Mouse (Mus musculus) midbrain, embryonic 11.5 days (tissue): Measurements from ENCODE around the gene Tln2. TPM values are rescaled to one million over a fixed set of nuclear protein-coding genes. Genes with fewer than 3 reads are reported as not detected.

Experiments used
- ATAC-seq: fragments of 200-750 bp; cut with Nextera tagmentation; 2 replicates; pipeline ENCODE4 v1.8.0; 2017; ENCODE audit warnings: moderate TSS enrichment, moderate library complexity; ENCODE audit not compliant: low FRiP score
- DNase-seq: peaks from one replicate; pipeline ENCODE4 v3.0.0; 2015; ENCODE audit warnings: low spot score; ENCODE audit errors: missing footprints
- H3K27ac ChIP-seq: fragments of 300-500 bp; sonication (generic); 2 replicates; pipeline ENCODE4 v1.5.1; 2014; ENCODE audit warnings: low read depth, low read length
- H3K27me3 ChIP-seq: fragments of 300-500 bp; sonication (generic); 2 replicates; pipeline ENCODE4 v1.6.1; 2014; ENCODE audit warnings: mild to moderate bottlenecking, low read length, moderate library complexity, mixed read lengths; ENCODE audit not compliant: control insufficient read depth, insufficient read depth
- H3K36me3 ChIP-seq: fragments of 300-500 bp; sonication (generic); 2 replicates; pipeline ENCODE4 v1.6.1; 2014; ENCODE audit warnings: mild to moderate bottlenecking, low read length, moderate library complexity, mixed read lengths; ENCODE audit not compliant: control insufficient read depth, insufficient read depth
- H3K4me1 ChIP-seq: fragments of 300-500 bp; sonication (generic); 2 replicates; pipeline ENCODE4 v1.6.1; 2014; ENCODE audit warnings: low read length; ENCODE audit not compliant: control insufficient read depth, insufficient read depth
- H3K4me2 ChIP-seq: fragments of 300-500 bp; sonication (generic); 2 replicates; pipeline ENCODE4 v1.6.1; 2014; ENCODE audit warnings: mild to moderate bottlenecking, moderate library complexity
- H3K4me3 ChIP-seq: fragments of 300-500 bp; sonication (generic); 2 replicates; pipeline ENCODE4 v1.5.1; 2014; ENCODE audit warnings: low read depth, low read length
- H3K9ac ChIP-seq: fragments of 300-500 bp; sonication (generic); 2 replicates; pipeline ENCODE4 v1.6.1; 2014; ENCODE audit warnings: low read length
- H3K9me3 ChIP-seq: fragments of 300-500 bp; sonication (generic); 2 replicates; pipeline ENCODE4 v1.6.1; 2016; ENCODE audit warnings: low read length; ENCODE audit not compliant: control insufficient read depth
- WGBS: fragments of 180-500 bp; shearing (Covaris S2); extraction: QIAGEN DNeasy Blood & Tissue Kit; methylation state at CpG from one replicate; pipeline ENCODE4 v1.1.7; 2014; 5-methylcytosine and 5-hydroxymethylcytosine counted together
- polyA plus RNA-seq: library from polyadenylated mRNA; unstranded; fragments of >200 nt; fragmentation: Nextera tagmentation; extraction: Ambion mirVana; gene quantifications from 2 replicates; pipeline ENCODE4 v1.2.1, GENCODE M21; 2014

Gene Tln2
- polyA plus RNA-seq, 1 experiment from 2014 or later: 17.9 TPM

- WGBS: 72% methylated on average over 3 of the region's 3 CpGs
- H3K9ac ChIP-seq: no peak overlapping the region
- ATAC-seq (no peak), DNase-seq (no peak)
- no peaks in the 10 kb centered on the region for H3K4me1 ChIP-seq
- H3K9me3 ChIP-seq: no peaks in the 10 kb centered on the region
- no peaks in the 10 kb centered on the region for H3K27me3 ChIP-seq
- H3K4me3 ChIP-seq: no peak overlapping the region
- no peaks in the 10 kb centered on the region for H3K36me3 ChIP-seq
- H3K27ac ChIP-seq: no peak overlapping the region
- H3K4me2 ChIP-seq: no peak overlapping the region
Observed at GRCm38 (mm10) chr9:67495350-67495749, 64.2 kb downstream of the Tln2 start.

- Histone ChIP-seq H3K36me3 (no peaks in the 10 kb centered on the region), H3K4me2 (no peak overlapping the region), H3K27ac (no peak overlapping the region), H3K27me3 (no peaks in the 10 kb centered on the region), H3K9ac (no peak overlapping the region), H3K4me1 (no peaks in the 10 kb centered on the region), H3K4me3 (no peak overlapping the region), H3K9me3 (no peaks in the 10 kb centered on the region)
- ATAC-seq (no peak), DNase-seq (no peak)
- 91% methylated on average over 8 of the region's 8 CpGs for WGBS
Observed at GRCm38 (mm10) chr9:67493876-67494552, 65.5 kb downstream of the Tln2 start.

DNA sequence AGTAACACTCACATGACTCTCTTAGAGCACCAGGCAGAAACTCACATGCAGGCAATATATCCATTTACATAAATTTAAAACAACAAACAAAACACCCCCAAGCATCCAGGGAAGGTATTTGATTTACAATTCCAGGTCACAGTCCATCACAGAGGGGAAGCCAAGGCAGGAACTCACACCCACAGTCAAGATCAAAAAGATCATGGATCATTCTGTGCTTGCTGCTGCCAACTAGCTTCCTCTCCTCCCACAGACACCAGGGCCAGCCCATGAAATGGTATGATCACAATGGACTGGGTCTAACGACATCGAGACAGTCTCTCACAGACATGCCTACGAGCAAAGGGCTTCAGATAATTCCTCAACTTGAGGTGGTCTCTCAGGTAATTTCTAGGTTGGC, 70.1 kb downstream of the Tln2 start:
- 85% methylated on average over 3 of the region's 3 CpGs for WGBS

DNA sequence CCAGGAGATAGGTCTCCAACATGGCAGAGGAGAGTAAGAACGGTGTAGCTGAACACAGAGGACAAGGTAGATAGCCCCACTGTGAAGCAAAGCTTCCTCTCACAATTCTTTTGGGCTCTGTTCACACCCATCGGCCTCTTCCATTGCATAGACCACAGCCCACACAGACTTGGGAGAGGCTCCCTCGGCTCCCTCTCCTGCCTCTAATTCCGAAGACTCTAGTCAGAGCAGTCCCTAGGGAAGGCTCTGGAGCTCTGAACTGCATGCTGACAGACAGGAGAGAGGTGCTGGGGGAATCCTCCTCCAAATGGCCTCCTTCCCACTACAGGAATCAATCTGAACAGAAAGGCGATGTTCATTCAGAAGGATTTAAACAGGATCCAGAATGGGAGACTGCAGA, 72.9 kb downstream of the Tln2 start:
- no peak for ATAC-seq
- 81% methylated on average over 5 of the region's 5 CpGs for WGBS
- Histone ChIP-seq H3K36me3 (no peaks in the 10 kb centered on the region), H3K9me3 (no peaks in the 10 kb centered on the region), H3K4me2 (no peak overlapping the region), H3K9ac (no peak overlapping the region), H3K27ac (no peak overlapping the region), H3K4me1 (no peaks in the 10 kb centered on the region), H3K27me3 (no peaks in the 10 kb centered on the region), H3K4me3 (no peak overlapping the region)
- no peak for DNase-seq

More for the DNA sequence above, 70.1 kb downstream of the Tln2 start:
- no peak overlapping the region for H3K4me3 ChIP-seq
- no peaks in the 10 kb centered on the region for H3K36me3 ChIP-seq
- DNase-seq (no peak), ATAC-seq (no peak)
- H3K27me3 ChIP-seq: no peaks in the 10 kb centered on the region
- H3K9ac ChIP-seq: no peak overlapping the region
- H3K4me1 ChIP-seq: no peaks in the 10 kb centered on the region
- H3K9me3 ChIP-seq: no peaks in the 10 kb centered on the region
- no peak overlapping the region for H3K27ac ChIP-seq
- H3K4me2 ChIP-seq: no peak overlapping the region

- no peak overlapping the region for H3K27ac ChIP-seq
- WGBS: 85% methylated on average over 14 of the region's 15 CpGs
- no peak overlapping the region for H3K4me2 ChIP-seq
- no peak overlapping the region for H3K9ac ChIP-seq
- H3K4me1 ChIP-seq: no peaks in the 10 kb centered on the region
- H3K36me3 ChIP-seq: no peaks in the 10 kb centered on the region
- H3K9me3 ChIP-seq: no peaks in the 10 kb centered on the region
- no peaks in the 10 kb centered on the region for H3K27me3 ChIP-seq
- DNase-seq (no peak), ATAC-seq (no peak)
- no peak overlapping the region for H3K4me3 ChIP-seq
Observed at GRCm38 (mm10) chr9:67485169-67486072, 74.1 kb downstream of the Tln2 start.

DNA sequence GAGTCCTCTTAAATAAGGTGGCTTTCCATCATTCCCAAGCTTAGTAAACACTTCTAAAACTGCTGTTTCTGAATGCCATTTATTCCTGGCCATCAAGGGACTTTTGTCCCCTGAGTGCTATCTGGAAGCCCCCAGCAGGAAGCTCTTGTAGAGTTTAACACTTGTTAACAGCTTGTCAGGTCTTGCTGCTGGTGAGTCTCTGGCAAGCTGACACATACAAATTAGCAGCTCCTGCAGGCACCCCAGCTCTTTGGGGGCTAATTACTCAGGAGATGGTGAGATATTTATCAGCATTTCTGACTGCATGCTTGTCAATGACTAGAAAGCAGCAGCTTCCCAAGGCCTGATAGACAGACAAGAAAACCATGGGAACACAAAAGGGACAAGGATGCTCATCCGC, 77.2 kb downstream of the Tln2 start:
- whole genome bisulfite sequencing: 95% methylated on average over 1 of the region's 1 CpGs
- no peaks in the 10 kb centered on the region for H3K9me3 ChIP-seq
- no peak overlapping the region for H3K9ac ChIP-seq
- no peak overlapping the region for H3K27ac ChIP-seq
- no peak overlapping the region for H3K4me2 ChIP-seq
- no peaks in the 10 kb centered on the region for H3K27me3 ChIP-seq
- no peak overlapping the region for H3K4me3 ChIP-seq
- no peaks in the 10 kb centered on the region for H3K36me3 ChIP-seq
- ATAC-seq: no peak
- DNase-seq: no peak
- no peaks in the 10 kb centered on the region for H3K4me1 ChIP-seq

DNA sequence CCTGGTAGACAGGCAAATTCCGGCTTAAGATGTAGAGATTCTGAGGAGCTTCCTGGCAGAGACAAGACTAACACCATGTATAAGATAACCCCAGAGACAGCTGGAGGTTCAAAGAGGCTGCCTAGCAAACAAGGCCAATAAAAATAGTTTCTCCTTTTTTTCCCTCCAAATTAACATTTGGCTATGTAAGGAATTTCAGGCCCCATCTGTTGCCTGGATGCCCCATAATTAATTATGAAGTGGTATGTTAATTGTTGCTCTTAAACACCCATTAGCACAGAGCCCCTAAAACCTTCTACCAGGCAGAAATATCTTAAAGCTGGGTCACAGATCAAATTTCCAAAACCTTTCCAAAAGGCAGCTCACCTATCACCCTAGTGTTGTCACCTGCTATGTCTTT, 77.7 kb downstream of the Tln2 start:
- H3K9me3 ChIP-seq: no peaks in the 10 kb centered on the region
- DNase-seq: no peak
- H3K36me3 ChIP-seq: no peaks in the 10 kb centered on the region
- WGBS: 78% methylated on average over 1 of the region's 1 CpGs
- no peaks in the 10 kb centered on the region for H3K4me1 ChIP-seq
- H3K27me3 ChIP-seq: no peaks in the 10 kb centered on the region
- no peak for ATAC-seq
- no peak overlapping the region for H3K4me2 ChIP-seq
- no peak overlapping the region for H3K4me3 ChIP-seq
- H3K27ac ChIP-seq: no peak overlapping the region
- no peak overlapping the region for H3K9ac ChIP-seq

DNA sequence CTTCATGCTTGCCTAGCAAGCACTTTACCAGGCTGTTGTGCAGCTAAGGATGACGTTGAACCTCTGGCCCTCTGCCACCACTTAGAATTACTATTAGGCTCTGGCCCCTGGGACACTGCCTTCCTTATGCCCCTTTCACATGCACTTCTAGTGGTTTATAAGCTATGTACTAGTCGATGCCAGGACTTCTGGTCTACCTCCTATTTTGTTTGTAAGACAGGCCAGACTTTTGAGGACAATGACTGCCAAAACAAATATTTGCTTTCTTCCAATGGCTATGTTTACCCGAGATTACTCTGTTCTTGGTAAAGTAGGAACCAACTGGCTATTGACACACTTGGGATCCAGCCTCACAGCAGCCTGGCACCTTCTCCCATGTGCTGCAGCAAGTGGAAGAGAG, 82.1 kb downstream of the Tln2 start:
- H3K36me3 ChIP-seq: no peaks in the 10 kb centered on the region
- DNase-seq: no peak
- 84% methylated on average over 3 of the region's 3 CpGs for WGBS
- no peak overlapping the region for H3K4me2 ChIP-seq
- H3K4me1 ChIP-seq: no peaks in the 10 kb centered on the region
- no peak overlapping the region for H3K9ac ChIP-seq
- no peak overlapping the region for H3K4me3 ChIP-seq
- H3K27me3 ChIP-seq: no peaks in the 10 kb centered on the region
- no peaks in the 10 kb centered on the region for H3K9me3 ChIP-seq
- no peak for ATAC-seq
- H3K27ac ChIP-seq: no peak overlapping the region

DNA sequence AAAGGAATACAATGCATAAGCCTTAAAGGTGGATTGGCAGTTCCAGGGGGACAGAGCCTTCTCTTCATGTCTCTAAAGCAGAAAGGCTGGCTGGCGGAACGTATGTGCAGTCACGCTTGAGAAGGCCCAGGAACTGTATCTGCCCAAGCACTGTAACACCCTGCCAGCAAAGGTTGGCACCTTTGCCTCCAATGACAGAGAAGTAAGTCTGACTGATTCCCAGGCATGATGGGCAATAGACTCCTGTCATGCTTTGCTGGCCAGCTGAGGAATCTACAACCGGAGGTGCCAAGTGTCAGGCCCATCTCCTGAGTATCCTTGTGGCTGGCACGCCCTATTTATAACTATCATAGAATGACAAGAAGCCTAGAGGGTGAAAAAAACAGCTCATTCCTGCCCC, 83.3 kb downstream of the Tln2 start:
- Histone ChIP-seq H3K9me3 (no peaks in the 10 kb centered on the region), H3K4me1 (no peaks in the 10 kb centered on the region), H3K36me3 (no peaks in the 10 kb centered on the region), H3K4me3 (no peak overlapping the region), H3K27me3 (no peaks in the 10 kb centered on the region), H3K27ac (no peak overlapping the region), H3K9ac (no peak overlapping the region), H3K4me2 (no peak overlapping the region)
- DNase-seq: no peak
- no peak for ATAC-seq
- WGBS: 96% methylated on average over 5 of the region's 5 CpGs
